Mouse (Mus musculus): ENCODE data around the gene Sytl3.
"Not testable (repeated sequence)": the region's sequence is repeated elsewhere in the genome, so short reads cannot be mapped to it uniquely, and the experiment has no call there.

GRCm38 (mm10) chr17:6668522-6668921, 9.6 kb downstream of the Sytl3 start:
- not testable (repeated sequence) for TF ChIP-seq CTCF (IDR thresholded peaks at IDR 0.05; ENCODE audit: low read depth, low read length); POLR2A (IDR thresholded peaks at IDR 0.05; ENCODE audit: insufficient read depth, low read length)

Data from ES-Bruce4 (cell line).